Mouse (Mus musculus) hindbrain, embryonic 15.5 days (tissue): ENCODE data around the gene Rexo2. TPM values are rescaled to one million over a fixed set of nuclear protein-coding genes. Genes with fewer than 3 reads are reported as not detected.
"Not testable (repeated sequence)": the region's sequence is repeated elsewhere in the genome, so short reads cannot be mapped to it uniquely, and the experiment has no call there.

Source experiments
- ATAC-seq: fragments of 200-750 bp; cut with Nextera tagmentation; 2 replicates; pipeline ENCODE4 v1.8.0; 2017; ENCODE audit warnings: low read depth, moderate number of reproducible peaks, moderate TSS enrichment; ENCODE audit not compliant: low FRiP score
- H3K27ac ChIP-seq: fragments of 300-500 bp; sonication (generic); replicated peaks from 2 replicates; pipeline ENCODE4 v1.5.1; 2015; ENCODE audit warnings: mild to moderate bottlenecking, inconsistent platforms
- H3K27me3 ChIP-seq: fragments of 300-500 bp; sonication (generic); 2 replicates; pipeline ENCODE4 v1.6.1; 2015; ENCODE audit warnings: control low read depth, inconsistent platforms
- H3K36me3 ChIP-seq: fragments of 300-500 bp; sonication (generic); 2 replicates; pipeline ENCODE4 v1.6.1; 2015; ENCODE audit warnings: control low read depth, inconsistent platforms
- H3K4me1 ChIP-seq: fragments of 300-500 bp; sonication (generic); replicated peaks from 2 replicates; pipeline ENCODE4 v1.6.1; 2015; ENCODE audit warnings: control low read depth, inconsistent platforms
- H3K4me2 ChIP-seq: fragments of 300-500 bp; sonication (generic); 2 replicates; pipeline ENCODE4 v1.6.1; 2015; ENCODE audit warnings: moderate library complexity, mild to moderate bottlenecking, inconsistent platforms
- H3K4me3 ChIP-seq: fragments of 300-500 bp; sonication (generic); 2 replicates; pipeline ENCODE4 v1.5.1; 2015; ENCODE audit warnings: mild to moderate bottlenecking, inconsistent platforms
- H3K9ac ChIP-seq: fragments of 300-500 bp; sonication (generic); 2 replicates; pipeline ENCODE4 v1.6.1; 2015; ENCODE audit warnings: inconsistent platforms
- H3K9me3 ChIP-seq: fragments of 300-500 bp; sonication (generic); 2 replicates; pipeline ENCODE4 v1.6.1; 2016; ENCODE audit warnings: control low read depth, inconsistent platforms
- WGBS: fragments of 180-500 bp; shearing (Covaris S2); methylation state at CpG from one replicate; pipeline ENCODE4 v1.1.7; 2015; 5-methylcytosine and 5-hydroxymethylcytosine counted together
- polyA plus RNA-seq: library from polyadenylated mRNA; unstranded; fragments of >200 nt; fragmentation: Nextera tagmentation; extraction: Ambion mirVana; gene quantifications from 2 replicates; pipeline ENCODE4 v1.2.1, GENCODE M21; 2015

The Rexo2 gene
- 110 and 118 TPM in 2 replicates for polyA plus RNA-seq

DNA sequence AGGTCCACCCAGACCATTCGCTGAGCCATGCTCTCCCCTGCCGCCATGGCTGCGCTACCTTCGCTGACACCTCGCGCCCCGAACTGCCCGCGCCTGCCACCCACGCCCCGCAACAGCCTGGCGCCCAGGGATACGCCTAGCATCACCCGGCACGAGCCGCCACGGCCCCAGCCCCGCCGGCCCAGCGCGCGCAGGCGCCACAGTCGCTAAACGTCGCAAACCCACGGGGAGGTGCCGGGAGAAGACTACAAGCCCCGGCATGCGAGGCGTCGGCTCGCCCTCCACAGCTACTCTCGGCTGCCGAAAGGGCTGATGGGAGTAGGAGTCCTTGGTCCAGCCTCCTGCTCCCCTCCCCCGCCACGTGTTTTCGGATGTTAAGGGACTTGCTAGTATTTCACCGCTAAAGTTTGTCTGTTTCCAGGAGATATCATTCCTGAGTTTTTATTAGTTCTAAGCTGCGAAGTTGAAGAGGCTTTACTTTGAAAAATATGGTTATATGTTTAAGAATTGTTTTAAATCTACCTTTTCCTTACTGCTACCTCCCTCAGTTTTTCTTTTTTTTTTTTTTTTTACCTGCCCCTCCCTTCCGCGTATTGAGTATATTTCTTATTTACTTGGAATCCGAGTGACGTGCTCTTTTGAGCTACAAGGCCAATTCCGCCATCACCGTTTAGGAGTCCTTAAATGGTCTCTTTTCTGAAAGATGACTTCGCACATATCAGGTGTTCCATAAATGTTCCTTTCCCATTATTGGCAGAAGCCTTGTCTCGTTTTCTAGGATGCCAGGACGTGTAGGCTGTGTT, at the start of gene Rexo2:
Rexo2 (minus strand) TSS at position 213 of the 803 bp plus-strand sequence.
- H3K9me3 ChIP-seq: no peaks in the 10 kb centered on the region
- H3K4me3 ChIP-seq: peak within 1 kb of the TSS; percentile 83
- no peaks in the 10 kb centered on the region for H3K36me3 ChIP-seq
- H3K27ac ChIP-seq: no peak within 1 kb of the TSS
- peaks cover 11% of the 10 kb centered on the region for H3K4me1 ChIP-seq
- 0 out of 2 replicates have a peak, but pooled peaks cover 3% of the 10 kb centered on the region for H3K27me3 ChIP-seq
- WGBS: 1% methylated on average over 49 of the region's 49 CpGs
- peak; percentile 99 for ATAC-seq
- H3K9ac ChIP-seq: peak within 1 kb of the TSS; percentile 63
- peak within 1 kb of the TSS; percentile 87 for H3K4me2 ChIP-seq

DNA sequence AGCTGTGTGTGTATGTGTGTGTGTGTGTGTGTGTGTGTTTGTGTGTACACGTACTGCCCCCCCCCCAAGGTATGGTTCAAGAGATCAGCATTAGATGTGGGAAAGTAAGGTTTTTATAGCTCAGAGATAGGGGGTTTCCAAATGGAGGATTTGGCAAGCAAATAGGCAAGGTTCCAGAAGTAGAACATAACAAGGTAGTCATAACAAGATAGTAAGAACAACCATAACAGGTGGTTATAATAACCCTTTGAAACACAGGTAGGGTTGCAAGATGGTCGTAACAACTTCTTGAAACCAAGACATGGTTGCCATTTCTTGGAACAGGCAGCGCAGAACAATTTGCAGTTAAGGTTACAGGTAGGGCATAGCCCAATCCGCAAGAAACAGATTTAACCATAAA, 46.1 kb upstream of the Rexo2 start:
- no peaks in the 10 kb centered on the region for H3K4me1 ChIP-seq
- H3K27ac ChIP-seq: no peak overlapping the region
- H3K36me3 ChIP-seq: no peaks in the 10 kb centered on the region
- H3K27me3 ChIP-seq: no peaks in the 10 kb centered on the region
- ATAC-seq: no peak
- H3K4me3 ChIP-seq: no peak overlapping the region
- H3K9me3 ChIP-seq: no peaks in the 10 kb centered on the region
- no peak overlapping the region for H3K9ac ChIP-seq
- no peak overlapping the region for H3K4me2 ChIP-seq
- WGBS: 95% methylated on average over 4 of the region's 4 CpGs

DNA sequence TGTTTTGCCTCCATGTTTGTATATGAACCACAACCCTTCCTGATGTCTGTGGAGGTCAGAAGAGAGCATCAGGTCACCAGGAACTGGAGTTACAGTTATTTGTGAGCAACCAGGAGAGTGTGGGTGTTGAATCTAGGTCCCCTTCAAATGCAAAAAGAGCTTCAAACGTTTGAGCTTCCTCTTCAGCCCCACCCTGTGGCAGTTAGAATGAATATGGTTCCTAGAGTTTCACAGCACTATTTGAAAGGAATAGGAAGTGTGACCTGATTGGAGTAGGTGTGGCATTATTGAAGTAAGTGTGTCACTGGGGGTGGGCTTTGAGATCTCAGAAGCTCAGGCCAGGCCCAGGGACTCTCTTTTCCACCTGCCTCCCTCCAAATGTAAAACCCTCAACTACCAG, 45.1 kb upstream of the Rexo2 start:
- WGBS: 14% methylated on average over 1 of the region's 1 CpGs
- ATAC-seq: no peak
- H3K9me3 ChIP-seq: no peaks in the 10 kb centered on the region

DNA sequence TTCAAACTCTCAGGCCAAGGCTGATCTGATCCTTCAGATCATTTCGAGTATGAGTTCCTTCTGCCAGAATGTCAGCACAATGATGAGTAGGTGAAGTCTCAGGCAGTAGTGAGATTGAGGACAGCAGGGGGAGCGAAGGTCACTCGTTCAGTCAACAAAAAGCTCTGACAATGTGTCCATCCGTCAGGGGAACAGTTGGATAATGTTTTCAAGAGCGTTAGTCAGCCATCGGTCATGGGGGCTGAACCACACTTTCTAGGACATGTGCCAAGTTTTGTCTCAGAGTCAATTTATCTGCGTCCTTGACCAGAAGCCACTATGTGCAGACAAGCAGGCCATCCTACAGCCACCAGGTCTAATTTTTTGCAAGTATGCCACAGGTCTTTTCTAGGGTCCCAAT, 40.0 kb upstream of the Rexo2 start:
- ATAC-seq, H3K9ac ChIP-seq, H3K9me3 ChIP-seq, H3K4me1 ChIP-seq, H3K27ac ChIP-seq, H3K36me3 ChIP-seq, H3K4me3 ChIP-seq, H3K27me3 ChIP-seq, H3K4me2 ChIP-seq: not testable (repeated sequence)
- WGBS: 37% methylated on average over 5 of the region's 7 CpGs

More for the DNA sequence above, 45.1 kb upstream of the Rexo2 start:
- H3K9ac ChIP-seq: no peak overlapping the region
- H3K27ac ChIP-seq: no peak overlapping the region
- H3K27me3 ChIP-seq: no peaks in the 10 kb centered on the region
- no peak overlapping the region for H3K4me3 ChIP-seq
- no peaks in the 10 kb centered on the region for H3K36me3 ChIP-seq
- no peaks in the 10 kb centered on the region for H3K4me1 ChIP-seq
- H3K4me2 ChIP-seq: no peak overlapping the region

DNA sequence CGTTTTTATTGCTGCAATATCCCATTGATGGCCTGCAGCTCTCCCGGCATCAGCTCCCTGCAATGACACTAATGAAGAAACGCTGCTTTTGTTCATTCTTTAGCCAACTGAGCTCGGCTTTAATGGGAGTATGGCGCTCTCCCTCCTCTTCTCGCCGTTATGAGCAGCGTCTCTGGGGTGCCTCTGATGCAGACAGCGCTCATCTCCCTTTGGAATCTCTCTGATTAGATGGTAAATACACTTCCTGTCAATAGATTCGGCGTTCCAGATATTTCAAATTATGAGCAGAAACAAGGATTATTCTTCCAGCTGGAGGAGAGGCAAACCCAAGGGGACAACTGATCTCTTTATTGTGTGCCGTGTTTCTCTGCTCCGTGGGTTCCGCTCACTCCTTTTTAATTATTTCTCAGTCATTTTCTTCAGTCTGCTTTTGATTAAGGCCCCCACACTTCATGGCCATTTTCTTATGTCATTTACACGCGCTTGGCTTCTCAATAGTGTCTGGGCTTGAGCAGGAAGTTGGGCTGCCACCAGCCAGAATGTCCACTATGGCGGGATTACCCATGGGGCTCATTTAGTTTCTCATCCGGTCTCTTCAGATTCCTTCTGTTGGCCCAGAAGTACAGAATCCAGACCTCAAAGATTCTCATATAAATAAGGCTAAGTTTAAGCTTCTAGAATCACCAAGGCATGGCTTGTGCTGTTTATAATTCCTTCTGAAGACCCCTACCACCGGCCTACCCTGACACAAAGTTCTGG, 37.1 kb upstream of the Rexo2 start:
- no peaks in the 10 kb centered on the region for H3K9me3 ChIP-seq
- WGBS: 46% methylated on average over 19 of the region's 19 CpGs
- H3K4me1 ChIP-seq: peaks cover 9% of the 10 kb centered on the region; the same call in 1 of the 2 replicates
- ATAC-seq: peak; percentile 56; the same call in 1 of the 2 replicates
- no peaks in the 10 kb centered on the region for H3K27me3 ChIP-seq
- no peak overlapping the region for H3K4me3 ChIP-seq
- peak overlapping the region; percentile 26 for H3K27ac ChIP-seq
- no peaks in the 10 kb centered on the region for H3K36me3 ChIP-seq
- peak overlapping the region; percentile 26 for H3K4me2 ChIP-seq
- no peak overlapping the region for H3K9ac ChIP-seq

DNA sequence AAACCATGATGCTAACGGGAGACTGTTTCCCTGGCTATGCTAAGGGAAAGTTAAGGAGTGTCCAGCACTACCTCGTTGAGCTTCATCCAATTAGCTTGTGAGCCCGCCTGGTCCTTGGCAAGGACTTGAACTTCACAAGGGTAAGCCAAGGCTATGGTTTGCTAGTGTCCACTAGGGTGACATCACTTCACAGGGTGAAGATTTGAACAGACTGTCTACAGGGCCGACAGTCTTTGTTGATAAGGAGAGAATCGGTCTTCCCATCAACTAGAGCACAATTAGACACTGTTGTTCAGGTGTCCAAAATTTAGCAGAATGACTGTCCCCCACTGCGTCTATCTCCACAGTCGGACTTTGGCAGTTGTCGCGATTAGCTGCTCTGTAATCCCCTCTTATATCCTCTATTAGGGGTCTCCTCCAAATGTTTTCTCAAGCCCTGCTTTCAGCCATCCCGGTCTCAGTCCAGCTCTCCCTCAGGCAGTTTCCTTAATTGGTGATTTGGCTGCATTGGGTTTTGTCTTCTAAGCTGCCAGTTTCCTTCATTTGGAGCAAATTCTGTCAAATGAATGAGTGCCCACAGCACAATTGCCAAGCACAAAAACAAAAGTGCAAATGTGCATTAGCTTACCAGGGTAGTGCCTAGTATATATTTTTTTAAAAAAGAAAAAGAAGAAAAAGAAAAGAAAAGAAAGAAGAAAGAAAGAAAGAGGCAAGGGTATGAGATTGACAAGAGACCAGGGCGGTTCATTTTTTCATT, 36.4 kb upstream of the Rexo2 start:
- Histone ChIP-seq H3K36me3 (no peaks in the 10 kb centered on the region), H3K4me1 (peaks cover 9% of the 10 kb centered on the region; the same call in 1 of the 2 replicates), H3K4me2 (peak overlapping the region; percentile 26), H3K4me3 (no peak overlapping the region), H3K9ac (no peak overlapping the region), H3K27me3 (no peaks in the 10 kb centered on the region), H3K27ac (peak overlapping the region; percentile 26), H3K9me3 (no peaks in the 10 kb centered on the region)
- WGBS: 72% methylated on average over 11 of the region's 11 CpGs
- ATAC-seq: no peak

DNA sequence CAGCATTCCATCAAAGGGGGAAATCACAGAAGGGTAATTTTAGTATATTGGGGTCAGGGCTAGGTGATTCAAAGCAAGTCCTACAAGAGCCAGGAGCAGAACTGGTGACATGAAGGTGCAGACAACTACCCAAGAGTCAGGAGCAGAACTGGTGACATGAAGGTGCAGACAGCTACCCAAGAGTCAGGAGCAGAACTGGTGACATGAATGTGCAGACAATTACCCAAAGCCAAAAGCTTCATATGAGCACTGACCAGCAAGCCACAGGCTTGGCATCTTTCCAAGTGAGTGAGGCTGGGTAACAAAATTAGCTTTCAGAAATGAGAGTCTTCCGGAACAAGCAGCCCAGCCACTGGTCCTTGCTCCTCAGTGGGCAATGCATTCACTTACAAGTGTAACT, 34.9 kb upstream of the Rexo2 start:
- no peak overlapping the region for H3K4me2 ChIP-seq
- 59% methylated on average over 1 of the region's 1 CpGs for WGBS
- H3K36me3 ChIP-seq: no peaks in the 10 kb centered on the region
- H3K27me3 ChIP-seq: no peaks in the 10 kb centered on the region
- H3K9me3 ChIP-seq: no peaks in the 10 kb centered on the region
- no peak overlapping the region for H3K4me3 ChIP-seq
- H3K9ac ChIP-seq: no peak overlapping the region
- ATAC-seq: no peak
- H3K4me1 ChIP-seq: peaks cover 9% of the 10 kb centered on the region; the same call in 1 of the 2 replicates
- H3K27ac ChIP-seq: no peak overlapping the region

DNA sequence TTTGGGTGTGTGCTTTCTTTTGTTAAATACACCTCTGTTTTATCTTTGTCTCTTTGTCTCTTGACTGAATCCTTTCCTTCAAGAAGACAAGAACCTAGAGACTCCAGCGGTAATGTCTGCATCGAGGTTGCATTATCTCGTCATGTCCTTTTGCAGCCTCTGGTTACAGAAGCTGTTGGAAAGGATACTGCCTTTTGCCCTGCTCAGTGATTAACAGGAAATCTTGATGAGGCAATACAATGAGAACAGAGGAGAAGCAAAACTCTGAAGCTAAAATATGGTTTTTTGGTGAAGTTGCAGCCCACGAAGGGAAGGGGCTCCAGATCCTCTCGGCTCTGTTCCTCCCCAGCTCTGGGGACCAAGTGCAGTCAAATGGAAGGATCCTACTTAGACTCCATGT, 29.7 kb upstream of the Rexo2 start:
- Histone ChIP-seq H3K4me1 (no peaks in the 10 kb centered on the region), H3K27ac (no peak overlapping the region), H3K9me3 (no peaks in the 10 kb centered on the region), H3K27me3 (no peaks in the 10 kb centered on the region), H3K36me3 (no peaks in the 10 kb centered on the region), H3K4me2 (no peak overlapping the region), H3K4me3 (no peak overlapping the region), H3K9ac (no peak overlapping the region)
- WGBS: 91% methylated on average over 5 of the region's 5 CpGs
- no peak for ATAC-seq

DNA sequence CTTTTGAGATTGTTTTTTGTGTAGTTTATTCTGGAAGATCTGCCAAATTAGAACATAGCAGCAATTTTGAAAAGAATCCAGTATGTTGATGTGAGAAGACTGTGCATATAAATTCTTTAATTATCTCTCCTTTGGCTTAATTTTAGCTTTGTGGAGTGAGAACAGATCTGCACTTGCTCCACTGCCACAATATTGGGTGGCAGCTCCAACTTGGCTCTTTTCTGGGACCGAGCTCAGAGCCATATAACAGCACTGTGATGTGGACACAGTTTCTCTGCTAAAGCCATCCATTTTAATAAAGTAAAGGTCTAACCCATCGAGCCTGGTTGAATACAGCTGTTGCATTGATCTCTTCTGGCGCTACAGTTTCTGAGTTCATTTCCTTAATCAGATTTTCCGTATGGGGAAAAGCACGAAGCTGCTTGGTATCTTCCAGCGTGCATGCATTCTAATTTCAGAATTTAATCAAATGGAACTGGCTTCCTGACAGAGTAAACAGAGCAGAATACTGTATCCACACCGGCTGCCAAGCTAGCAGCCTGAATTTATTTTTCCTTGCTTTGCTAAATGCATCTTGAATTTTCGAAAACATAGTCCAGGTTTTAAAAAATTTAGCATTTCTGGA, 24.4 kb upstream of the Rexo2 start:
- Histone ChIP-seq H3K36me3 (no peaks in the 10 kb centered on the region), H3K4me1 (no peaks in the 10 kb centered on the region), H3K9ac (no peak overlapping the region), H3K4me2 (no peak overlapping the region), H3K27ac (peak overlapping the region; percentile 22; the same call in 1 of the 2 replicates), H3K27me3 (no peaks in the 10 kb centered on the region), H3K9me3 (no peaks in the 10 kb centered on the region), H3K4me3 (no peak overlapping the region)
- no peak for ATAC-seq
- WGBS: 67% methylated on average over 8 of the region's 8 CpGs

DNA sequence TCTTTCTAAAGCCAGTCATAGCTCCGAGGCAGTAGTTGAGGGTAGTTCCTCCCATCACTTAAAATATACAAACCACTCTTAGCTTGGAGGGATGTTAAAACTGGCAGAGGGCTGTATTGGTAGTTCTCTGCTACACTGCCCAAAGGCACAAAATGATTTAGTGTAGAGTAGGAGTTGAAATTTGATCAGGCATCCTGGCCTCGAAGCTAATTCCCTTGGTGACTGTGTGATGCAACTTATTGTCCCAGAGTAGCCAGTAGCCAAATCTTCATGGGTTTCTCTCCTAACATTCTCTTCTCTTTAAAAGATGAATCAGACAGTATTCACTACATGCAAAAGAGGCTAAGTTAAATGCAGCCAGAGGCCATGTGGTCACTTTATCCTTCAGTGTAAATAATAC, 22.6 kb upstream of the Rexo2 start:
- Histone ChIP-seq H3K27me3 (no peaks in the 10 kb centered on the region), H3K4me2 (no peak overlapping the region), H3K4me3 (no peak overlapping the region), H3K9ac (no peak overlapping the region), H3K4me1 (no peaks in the 10 kb centered on the region), H3K27ac (no peak overlapping the region), H3K9me3 (no peaks in the 10 kb centered on the region), H3K36me3 (no peaks in the 10 kb centered on the region)
- ATAC-seq: no peak
- 73% methylated on average over 2 of the region's 2 CpGs for WGBS

DNA sequence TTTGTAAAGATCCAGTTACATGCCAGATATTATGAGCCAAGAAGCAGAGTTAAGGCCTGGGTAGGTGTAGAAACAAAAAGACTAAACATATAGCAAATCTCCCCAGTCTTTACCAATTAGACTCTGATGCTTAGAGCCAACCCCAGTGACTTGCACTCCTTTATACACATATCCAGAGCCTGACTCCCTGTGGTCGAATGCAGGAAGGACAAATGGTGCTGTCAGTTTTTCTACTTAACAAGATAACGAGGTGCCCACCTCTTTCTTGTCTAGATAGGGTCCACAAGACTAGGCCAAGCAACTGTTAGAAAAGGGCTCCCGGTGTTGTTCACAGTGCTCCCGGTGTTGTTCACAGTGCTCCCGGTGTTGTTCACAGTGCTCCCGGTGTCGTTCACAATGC, 20.8 kb upstream of the Rexo2 start:
- Histone ChIP-seq H3K4me1 (peaks cover 1% of the 10 kb centered on the region), H3K36me3 (no peaks in the 10 kb centered on the region), H3K27me3 (no peaks in the 10 kb centered on the region), H3K9ac (no peak overlapping the region), H3K4me3 (no peak overlapping the region), H3K9me3 (no peaks in the 10 kb centered on the region), H3K4me2 (no peak overlapping the region), H3K27ac (no peak overlapping the region)
- no peak for ATAC-seq
- WGBS: 84% methylated on average over 7 of the region's 7 CpGs
